Mouse (Mus musculus) adrenal gland, adult 18-20 months (tissue): Measurements from ENCODE around the gene Ulk3. TPM values are rescaled to one million over a fixed set of nuclear protein-coding genes. Genes with fewer than 3 reads are reported as not detected.

Source experiments
- DNase-seq, 2 experiments: peaks; one replicate each; pipeline ENCODE4 v3.0.0; 2021 to 2022; ENCODE audit warnings: low spot score in 2 of 2
- total RNA-seq, 2 experiments: library from RNA; stranded (reverse); gene quantifications; 1 replicate in 1 of 2; 2 replicates in 1 of 2; pipeline ENCODE4 v1.2.3; 2021

The Ulk3 gene
- total RNA-seq, 2 experiments from 2014 or later, result 12.3 to 13.6 TPM

GRCm38 (mm10) chr9:57613975-57614374, 24.7 kb downstream of the Ulk3 start:
- no peak for DNase-seq

- no peak for DNase-seq
Measured at GRCm38 (mm10) chr9:57614786-57615185, 25.5 kb downstream of the Ulk3 start.

- DNase-seq, result no peak
Measured at GRCm38 (mm10) chr9:57617556-57618169, 28.4 kb downstream of the Ulk3 start.

DNA sequence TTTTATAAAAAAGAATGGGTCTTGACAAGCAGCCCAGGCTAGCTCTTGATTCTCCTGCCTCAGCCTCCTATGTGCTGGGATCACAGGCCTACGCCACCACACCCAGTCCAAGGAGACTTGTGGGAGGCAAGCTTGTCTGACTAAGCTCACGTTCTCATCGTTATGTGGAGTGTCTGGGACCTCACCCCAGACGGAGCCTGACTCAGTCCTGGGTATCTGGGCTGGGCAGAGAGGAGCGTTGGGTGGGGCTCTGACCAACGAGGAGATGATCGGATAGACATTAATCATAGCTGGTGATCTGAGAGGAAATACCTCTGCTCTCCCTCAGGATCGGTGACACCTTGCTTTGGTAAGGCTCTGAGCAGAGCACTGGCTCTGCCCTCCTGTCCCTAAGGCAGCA, 29.6 kb downstream of the Ulk3 start:
- DNase-seq, result no peak

GRCm38 (mm10) chr9:57620674-57621073, 31.4 kb downstream of the Ulk3 start, which contains the start of gene Lman1l:
Gene Lman1l, minus strand, starts transcription at chr9:57620774.
- no peak for DNase-seq

- no peak for DNase-seq
Measured at GRCm38 (mm10) chr9:57624295-57624694, 35.0 kb downstream of the Ulk3 start.

- DNase-seq, result no peak
Measured at GRCm38 (mm10) chr9:57625674-57626500, 36.6 kb downstream of the Ulk3 start.

DNA sequence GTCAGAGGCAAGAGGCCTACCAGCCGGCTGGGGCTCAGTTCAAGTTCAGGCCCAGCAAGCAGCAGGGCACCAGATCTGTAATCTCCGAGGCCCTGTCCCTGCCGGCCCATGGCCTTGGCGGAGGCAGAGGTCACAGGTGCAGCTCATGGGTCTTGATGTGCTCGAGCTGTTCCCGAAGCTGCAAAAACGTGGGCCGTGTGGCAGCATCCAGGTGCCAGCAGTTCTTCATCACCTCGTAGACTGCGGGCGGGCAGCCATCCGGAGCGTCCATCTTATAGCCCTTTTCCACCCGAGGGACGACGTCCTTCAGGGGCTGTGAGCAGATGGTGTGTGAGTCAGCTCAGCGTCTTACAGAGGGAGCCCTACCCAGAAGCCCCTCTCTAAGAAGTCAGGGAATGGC, 37.9 kb downstream of the Ulk3 start:
- no peak for DNase-seq

- DNase-seq, result no peak
Measured at GRCm38 (mm10) chr9:57627892-57628291, 38.6 kb downstream of the Ulk3 start.

DNA sequence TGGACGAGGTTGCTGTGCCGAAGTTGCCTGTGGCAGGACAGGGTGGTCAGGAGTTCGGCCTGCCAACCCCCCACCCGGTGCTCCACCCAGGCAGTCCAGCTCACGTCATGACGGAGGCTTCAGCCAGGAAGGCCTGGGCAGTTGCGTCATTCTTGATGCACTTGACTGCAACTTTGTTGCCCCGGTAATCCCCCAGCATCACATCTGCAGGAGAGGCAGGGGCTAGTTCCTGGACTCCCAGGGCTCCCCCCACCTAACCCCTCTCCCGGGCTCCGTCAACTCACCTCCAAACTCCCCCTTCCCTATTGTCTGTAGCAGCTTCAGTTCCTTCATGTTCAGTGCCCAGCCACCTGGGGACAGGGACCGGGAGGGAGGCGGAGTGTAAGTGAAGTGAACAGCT, 39.5 kb downstream of the Ulk3 start:
- DNase-seq, result no peak

DNA sequence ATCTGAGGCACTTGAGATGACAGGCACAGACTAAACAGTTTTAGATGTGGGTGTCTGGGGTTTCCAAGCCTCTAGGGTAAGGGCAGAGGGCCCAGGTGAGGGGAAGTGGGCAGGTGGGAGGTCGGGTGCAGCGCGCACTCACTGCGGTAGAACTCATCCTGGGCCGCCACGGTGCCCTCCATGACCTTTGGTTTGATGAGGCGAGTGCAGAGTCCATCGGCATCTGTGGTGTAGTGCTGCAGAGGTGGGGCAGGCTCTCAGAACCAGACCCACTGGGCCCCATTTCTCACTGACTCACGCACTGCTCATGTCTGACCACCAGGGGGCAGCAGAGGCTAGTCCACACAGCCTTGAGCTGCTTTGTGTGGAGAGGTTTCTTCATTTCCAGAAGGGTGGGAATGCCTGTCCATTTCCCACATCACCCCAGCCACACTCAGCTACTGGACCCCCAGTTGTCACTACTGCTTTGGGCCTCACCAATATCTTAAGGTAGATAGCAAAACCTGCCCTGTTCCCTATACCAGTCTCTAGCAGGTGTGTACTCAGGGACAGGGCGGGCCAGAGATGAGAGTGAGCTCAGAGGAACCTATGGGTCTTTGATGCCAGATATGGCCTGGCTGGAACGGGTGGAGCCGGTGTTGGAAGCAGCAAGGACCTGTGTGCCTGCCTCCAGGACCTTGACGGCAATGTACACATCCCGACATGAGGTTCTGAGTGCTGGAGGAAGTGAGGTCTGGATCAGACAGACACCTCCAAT, 40.0 kb downstream of the Ulk3 start:
- peak; percentile 82 to 87 for DNase-seq

- no peak for DNase-seq
Measured at GRCm38 (mm10) chr9:57633481-57634024, 44.3 kb downstream of the Ulk3 start.

GRCm38 (mm10) chr9:57637272-57637671, 48.0 kb downstream of the Ulk3 start:
- DNase-seq, result no peak

DNA sequence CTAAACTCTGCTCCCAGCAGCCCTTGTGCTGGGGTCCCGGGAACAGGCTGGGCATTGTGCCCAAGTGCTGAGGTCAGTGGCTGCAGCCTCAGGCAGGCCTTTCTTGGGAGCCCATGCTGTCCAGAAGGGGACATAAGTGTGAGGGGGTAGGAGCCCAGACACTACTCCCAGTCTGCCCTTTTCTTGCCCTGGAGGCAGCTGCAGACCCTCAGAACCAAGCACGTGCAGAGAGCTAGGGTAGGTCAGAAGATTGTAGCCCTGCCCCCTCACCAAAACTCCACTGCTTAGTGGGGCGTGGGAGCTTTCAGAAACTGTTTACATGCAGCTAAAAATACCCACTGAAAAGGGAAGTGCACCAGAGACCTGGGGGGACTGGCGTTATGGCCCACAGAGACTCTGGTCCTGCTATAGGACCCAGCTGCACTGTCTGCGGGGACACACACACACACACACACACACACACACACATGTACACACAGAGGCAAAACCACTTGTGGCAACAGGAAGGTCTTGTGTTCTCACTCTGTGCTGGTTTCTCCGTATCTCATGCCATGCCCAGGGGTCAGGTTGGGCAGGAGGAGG, 48.6 kb downstream of the Ulk3 start:
- peak in 1 of 2 experiments; percentile 56 for DNase-seq

- no peak for DNase-seq
Measured at GRCm38 (mm10) chr9:57638651-57639459, 49.6 kb downstream of the Ulk3 start.

GRCm38 (mm10) chr9:57639661-57640328, 50.5 kb downstream of the Ulk3 start:
- DNase-seq, result no peak

DNA sequence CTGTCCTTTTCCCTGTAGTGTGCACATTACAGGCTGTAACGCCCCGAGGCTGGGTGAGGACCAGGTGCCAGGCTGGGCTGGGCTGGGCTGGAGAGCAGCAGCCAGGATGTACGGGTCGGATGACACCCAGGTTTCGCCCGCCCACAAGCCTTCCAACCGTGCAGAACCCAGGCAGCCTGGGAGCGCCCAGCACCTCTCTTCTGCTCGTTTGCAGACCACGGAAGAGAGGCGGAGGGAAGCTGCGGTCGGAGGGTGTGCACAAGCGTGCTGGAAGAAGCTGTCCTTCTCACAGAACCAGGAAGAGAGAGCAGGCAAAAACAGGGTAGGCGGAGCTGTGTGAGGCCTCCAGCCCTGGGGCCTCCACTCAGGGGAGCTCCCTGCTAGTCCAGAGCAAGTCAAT, 51.1 kb downstream of the Ulk3 start:
- DNase-seq, result no peak

DNA sequence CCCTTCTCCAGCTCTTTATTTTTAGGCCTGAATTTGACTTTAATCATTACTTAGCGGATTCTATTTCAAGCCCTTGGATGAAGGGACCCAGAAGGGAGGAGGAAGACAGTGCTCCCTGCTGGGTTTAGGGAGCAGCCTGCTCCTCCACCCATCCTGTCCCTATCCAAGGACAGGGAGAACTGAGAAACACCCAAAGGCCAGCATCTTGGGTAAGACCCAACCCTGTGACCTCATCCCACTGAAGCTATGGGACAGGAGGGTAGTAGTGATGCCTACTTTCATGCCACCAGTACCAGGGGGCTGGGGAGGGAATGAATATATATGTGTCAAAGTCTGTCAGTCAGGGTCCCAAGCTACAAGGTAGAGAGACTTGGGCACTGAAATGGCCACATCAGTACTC, 51.8 kb downstream of the Ulk3 start:
- DNase-seq, result no peak

GRCm38 (mm10) chr9:57641775-57642550, 52.7 kb downstream of the Ulk3 start:
- DNase-seq, result no peak
